Mouse (Mus musculus) heart, embryonic 14.5 days (tissue): ENCODE data around the gene Ptpn11. TPM values are rescaled to one million over a fixed set of nuclear protein-coding genes. Genes with fewer than 3 reads are reported as not detected.
"Not testable (repeated sequence)": the region's sequence is repeated elsewhere in the genome, so short reads cannot be mapped to it uniquely, and the experiment has no call there.

Experiments
- ATAC-seq: fragments of 200-750 bp; cut with Nextera tagmentation; 2 replicates; pipeline ENCODE4 v1.8.0; 2017; ENCODE audit warnings: low read depth, moderate TSS enrichment; ENCODE audit not compliant: insufficient number of reproducible peaks, insufficient read depth, low FRiP score
- H3K27ac ChIP-seq, 2 experiments: fragments of 200-500 bp in 1 of 2; fragments of 300-500 bp in 1 of 2; sonication (generic) in 1 of 2; replicated peaks in 1 of 2; 2 replicates each; pipeline ENCODE4 v1.5.1; 2012 to 2014; ENCODE audit warnings: low read depth in 2 of 2, low read length in 2 of 2, control low read depth in 1 of 2, mild to moderate bottlenecking in 1 of 2, mixed read lengths in 1 of 2; ENCODE audit not compliant: control insufficient read depth in 1 of 2, insufficient read depth in 1 of 2
- H3K27me3 ChIP-seq: fragments of 300-500 bp; sonication (generic); 2 replicates; pipeline ENCODE4 v1.6.1; 2014; ENCODE audit warnings: mild to moderate bottlenecking, low read length, control low read depth; ENCODE audit not compliant: control insufficient read depth, insufficient read depth
- H3K36me3 ChIP-seq: fragments of 300-500 bp; sonication (generic); 2 replicates; pipeline ENCODE4 v1.6.1; 2014; ENCODE audit warnings: mild to moderate bottlenecking, control low read depth, low read length, mixed read lengths; ENCODE audit not compliant: control insufficient read depth, insufficient read depth
- H3K4me1 ChIP-seq, 2 experiments: fragments of 200-500 bp in 1 of 2; fragments of 300-500 bp in 1 of 2; sonication (generic) in 1 of 2; 2 replicates each; pipeline ENCODE4 v1.6.1; 2012 to 2014; ENCODE audit warnings: low read length in 2 of 2, control low read depth in 1 of 2, mixed read lengths in 1 of 2; ENCODE audit not compliant: control insufficient read depth in 2 of 2, insufficient read depth in 2 of 2
- H3K4me2 ChIP-seq: fragments of 300-500 bp; sonication (generic); 2 replicates; pipeline ENCODE4 v1.6.1; 2014; ENCODE audit warnings: mild to moderate bottlenecking, low read length
- H3K4me3 ChIP-seq, 2 experiments: fragments of 200-500 bp in 1 of 2; fragments of 300-500 bp in 1 of 2; sonication (generic) in 1 of 2; 2 replicates each; pipeline ENCODE4 v1.5.1; 2012 to 2014; ENCODE audit warnings: low read length in 2 of 2, mild to moderate bottlenecking in 2 of 2, control low read depth in 1 of 2, low read depth in 1 of 2, moderate library complexity in 1 of 2; ENCODE audit not compliant: control insufficient read depth in 1 of 2, insufficient read depth in 1 of 2
- H3K9ac ChIP-seq: fragments of 300-500 bp; sonication (generic); 2 replicates; pipeline ENCODE4 v1.6.1; 2014; ENCODE audit warnings: mild to moderate bottlenecking, low read length
- H3K9me3 ChIP-seq: fragments of 300-500 bp; sonication (generic); 2 replicates; pipeline ENCODE4 v1.6.1; 2016; ENCODE audit warnings: low read length, control low read depth; ENCODE audit not compliant: control insufficient read depth
- WGBS: fragments of 180-500 bp; shearing (Covaris S2); extraction: QIAGEN DNeasy Blood & Tissue Kit; methylation state at CpG from one replicate; pipeline ENCODE4 v1.1.7; 2014; 5-methylcytosine and 5-hydroxymethylcytosine counted together
- polyA plus RNA-seq: library from polyadenylated mRNA; unstranded; fragments of >200 nt; fragmentation: Nextera tagmentation; extraction: Ambion mirVana; gene quantifications from 2 replicates; pipeline ENCODE4 v1.2.1, GENCODE M21; 2014

Gene Ptpn11
- polyA plus RNA-seq, 1 experiment from 2014 or later: 25.6 TPM

DNA sequence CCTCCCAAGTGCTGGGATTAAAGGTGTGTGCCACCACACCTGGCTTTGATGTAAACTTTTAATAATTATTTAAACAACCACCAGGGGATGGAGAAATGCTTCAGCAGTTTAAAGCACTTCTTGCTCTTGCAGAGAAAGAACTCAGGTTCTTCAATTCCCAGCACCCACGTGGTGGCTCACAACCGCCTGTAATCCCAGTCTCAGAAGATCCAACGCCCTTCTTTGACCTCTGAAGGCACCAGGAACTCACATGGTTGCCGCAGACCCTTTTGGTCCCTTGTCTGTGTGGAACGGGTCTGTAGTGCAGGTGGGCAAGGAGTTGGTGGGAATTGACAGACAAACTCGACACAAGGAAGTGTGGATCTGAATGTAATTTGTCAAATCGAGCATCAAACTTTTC is 23.5 kb upstream of the Ptpn11 start:
- ATAC-seq: no peak
- WGBS: 46% methylated on average over 7 of the region's 7 CpGs

GRCm38 (mm10) chr5:121212108-121212507 is 20.9 kb upstream of the Ptpn11 start:
- ATAC-seq: no peak
- no peak overlapping the region for H3K4me2 ChIP-seq
- 91% methylated on average over 6 of the region's 6 CpGs for WGBS
- no peak overlapping the region for H3K9ac ChIP-seq
- H3K27me3 ChIP-seq: no peaks in the 10 kb centered on the region
- H3K9me3 ChIP-seq: no peaks in the 10 kb centered on the region
- no peak overlapping the region for H3K4me3 ChIP-seq
- H3K27ac ChIP-seq: no peak overlapping the region
- peaks cover 59% of the 10 kb centered on the region for H3K36me3 ChIP-seq
- 0 out of 4 replicates have a peak, but pooled peaks cover 0 to 2% of the 10 kb centered on the region in 2 experiments for H3K4me1 ChIP-seq

More for the DNA sequence above, 23.5 kb upstream of the Ptpn11 start:
- H3K9ac ChIP-seq: no peak overlapping the region
- no peaks in the 10 kb centered on the region for H3K27me3 ChIP-seq
- H3K9me3 ChIP-seq: no peaks in the 10 kb centered on the region
- no peaks in the 10 kb centered on the region; a peak in 1 of 4 replicates for H3K4me1 ChIP-seq
- H3K27ac ChIP-seq: no peak overlapping the region
- H3K36me3 ChIP-seq: peaks cover 33% of the 10 kb centered on the region
- no peak overlapping the region for H3K4me2 ChIP-seq
- H3K4me3 ChIP-seq: no peak overlapping the region

DNA sequence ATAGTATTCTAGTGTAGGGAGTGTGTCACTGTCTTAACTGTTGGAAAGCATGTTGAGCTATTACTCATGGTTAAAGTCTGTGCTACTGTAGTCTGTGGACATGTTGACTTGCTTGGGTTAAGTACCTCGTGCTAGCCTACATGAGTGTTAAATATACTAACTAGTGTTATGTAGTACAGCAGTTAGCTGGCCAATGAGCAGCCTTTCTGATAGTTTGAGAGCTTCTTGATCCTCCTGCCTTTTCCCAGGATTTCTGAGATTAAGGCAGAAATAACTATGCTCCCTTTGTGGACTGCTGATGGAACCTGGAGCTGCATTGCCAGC is 19.4 kb upstream of the Ptpn11 start:
- H3K4me3 ChIP-seq: no peak overlapping the region
- no peaks in the 10 kb centered on the region for H3K9me3 ChIP-seq
- no peak overlapping the region for H3K4me2 ChIP-seq
- 83% methylated on average over 1 of the region's 1 CpGs for WGBS
- ATAC-seq: 0 out of 2 replicates have a peak, but pooled peaks have one; percentile 16
- no peak overlapping the region for H3K27ac ChIP-seq
- peaks cover 75% of the 10 kb centered on the region for H3K36me3 ChIP-seq
- no peaks in the 10 kb centered on the region for H3K27me3 ChIP-seq
- H3K9ac ChIP-seq: no peak overlapping the region
- peaks cover 6 to 17% of the 10 kb centered on the region in 2 experiments for H3K4me1 ChIP-seq

DNA sequence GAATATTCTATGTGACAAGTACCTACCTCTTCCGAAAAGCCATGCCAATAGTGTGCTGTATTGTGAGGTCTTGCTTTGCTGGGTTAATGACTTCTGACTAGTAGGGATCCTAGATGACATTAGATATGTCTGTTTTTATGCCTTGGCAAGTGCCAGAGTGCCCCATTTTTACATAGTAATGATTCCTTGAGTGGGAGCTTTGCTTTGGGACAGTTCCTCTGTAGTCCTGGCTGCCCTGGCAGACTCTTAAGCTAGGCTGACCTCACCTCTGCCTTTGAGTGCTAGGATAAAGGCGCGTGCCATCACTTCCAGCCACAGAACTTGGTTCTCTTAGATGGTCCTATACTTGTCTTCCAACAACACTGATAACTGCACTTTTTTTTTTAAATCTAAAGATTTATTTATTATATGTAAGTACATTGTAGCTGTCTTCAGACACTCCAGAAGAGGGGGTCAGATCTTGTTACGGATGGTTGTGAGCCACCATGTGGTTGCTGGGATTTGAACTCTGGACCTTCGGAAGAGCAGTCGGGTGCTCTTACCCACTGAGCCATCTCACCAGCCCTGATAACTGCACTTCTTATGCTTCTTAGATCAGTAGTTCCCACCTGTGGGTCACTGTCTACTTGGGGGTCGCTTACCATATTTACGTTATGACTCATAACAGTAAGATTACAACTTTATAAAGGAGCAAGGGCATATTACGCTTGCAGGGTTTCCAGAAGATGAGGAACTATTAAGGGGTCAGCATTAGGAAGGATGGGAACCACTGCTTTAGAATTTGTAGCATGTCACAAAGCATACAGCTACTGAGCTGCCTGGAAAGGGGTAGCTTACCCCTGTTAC is 18.8 kb upstream of the Ptpn11 start:
- H3K4me2 ChIP-seq: no peak overlapping the region
- H3K9me3 ChIP-seq: no peaks in the 10 kb centered on the region
- H3K9ac ChIP-seq: no peak overlapping the region
- H3K27ac ChIP-seq: no peak overlapping the region
- WGBS: 87% methylated on average over 9 of the region's 9 CpGs
- H3K4me3 ChIP-seq: no peak overlapping the region
- no peak for ATAC-seq
- H3K27me3 ChIP-seq: no peaks in the 10 kb centered on the region
- peaks cover 6 to 18% of the 10 kb centered on the region in 2 experiments for H3K4me1 ChIP-seq
- peaks cover 77% of the 10 kb centered on the region for H3K36me3 ChIP-seq

- no peak overlapping the region for H3K27ac ChIP-seq
- H3K9me3 ChIP-seq: no peaks in the 10 kb centered on the region
- ATAC-seq: no peak
- H3K4me2 ChIP-seq: no peak overlapping the region
- H3K4me3 ChIP-seq: no peak overlapping the region
- WGBS: 72% methylated on average over 3 of the region's 3 CpGs
- H3K9ac ChIP-seq: 0 out of 2 replicates have a peak overlapping the region, but pooled peaks have one; percentile 99
- no peaks in the 10 kb centered on the region for H3K27me3 ChIP-seq
- peaks cover 6 to 18% of the 10 kb centered on the region in 2 experiments for H3K4me1 ChIP-seq
- H3K36me3 ChIP-seq: peaks cover 66% of the 10 kb centered on the region
Observed at GRCm38 (mm10) chr5:121206984-121207383, 15.8 kb upstream of the Ptpn11 start.

DNA sequence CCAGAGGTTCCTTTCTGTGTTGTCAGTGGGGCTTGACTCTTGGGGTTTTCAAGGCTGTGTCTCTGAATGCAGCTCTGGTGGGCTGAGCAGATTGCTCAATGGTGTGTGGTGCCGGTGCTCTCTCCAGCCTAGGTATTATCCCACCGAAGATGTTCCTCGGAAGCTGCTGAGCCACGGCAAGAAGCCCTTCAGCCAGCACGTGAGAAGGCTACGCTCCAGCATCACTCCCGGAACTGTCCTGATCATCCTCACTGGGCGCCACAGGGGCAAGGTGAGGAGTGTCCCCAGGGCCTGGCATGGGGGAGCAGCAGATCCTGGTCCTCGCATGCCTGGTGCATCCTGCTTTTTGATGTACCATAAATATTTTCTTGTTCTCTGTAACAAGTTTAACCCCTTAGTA is 15.3 kb upstream of the Ptpn11 start:
- no peak overlapping the region for H3K4me3 ChIP-seq
- H3K4me2 ChIP-seq: peak overlapping the region; percentile 84
- WGBS: 77% methylated on average over 9 of the region's 9 CpGs
- no peaks in the 10 kb centered on the region for H3K27me3 ChIP-seq
- H3K36me3 ChIP-seq: peaks cover 62% of the 10 kb centered on the region
- H3K27ac ChIP-seq: no peak overlapping the region
- H3K4me1 ChIP-seq: peaks cover 6 to 18% of the 10 kb centered on the region in 2 experiments
- peak overlapping the region; percentile 99; the same call in 1 of the 2 replicates for H3K9ac ChIP-seq
- ATAC-seq: no peak
- H3K9me3 ChIP-seq: no peaks in the 10 kb centered on the region

DNA sequence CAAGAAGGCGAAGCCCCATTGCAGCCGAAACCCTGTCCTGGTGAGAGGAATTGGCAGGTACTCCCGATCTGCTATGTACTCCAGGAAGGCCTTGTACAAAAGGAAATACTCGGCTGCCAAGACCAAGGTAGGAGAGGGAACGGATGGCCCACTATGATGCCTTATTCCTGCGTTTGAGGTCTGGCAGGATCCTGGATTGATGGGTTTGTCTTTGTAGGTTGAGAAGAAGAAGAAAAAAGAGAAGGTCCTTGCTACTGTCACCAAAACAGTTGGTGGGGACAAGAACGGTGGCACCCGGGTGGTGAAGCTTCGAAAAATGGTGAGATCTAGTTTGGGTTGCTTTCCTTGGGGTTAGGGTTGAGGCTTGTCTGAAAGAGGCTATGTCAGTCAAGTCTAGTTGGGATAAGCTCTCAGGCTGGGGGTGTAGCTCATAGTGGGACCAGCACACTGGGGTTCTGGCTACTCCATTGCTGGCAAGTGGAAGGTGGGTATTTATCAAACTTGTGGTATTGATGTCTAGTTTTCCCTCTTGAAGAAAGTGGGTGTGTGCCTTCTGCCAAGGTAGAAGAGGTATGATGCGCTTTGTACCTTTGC is 14.4 kb upstream of the Ptpn11 start:
- ATAC-seq, H3K27me3 ChIP-seq, H3K27ac ChIP-seq, H3K9me3 ChIP-seq: not testable (repeated sequence)
- H3K36me3 ChIP-seq: peaks cover 53% of the 10 kb centered on the region
- 66% methylated on average over 8 of the region's 10 CpGs for WGBS
- H3K9ac ChIP-seq: peak overlapping the region; percentile 99
- H3K4me1 ChIP-seq: peaks cover 6 to 18% of the 10 kb centered on the region in 2 experiments
- H3K4me2 ChIP-seq: peak overlapping the region; percentile 84
- peak overlapping the region in 1 of 2 experiments; percentile 90; a peak in 2 of 4 replicates for H3K4me3 ChIP-seq
